Mouse (Mus musculus): ENCODE results near the gene 1190007I07Rik.
"Not testable (repeated sequence)": the region's sequence is repeated elsewhere in the genome, so short reads cannot be mapped to it uniquely, and the experiment has no call there.

DNA sequence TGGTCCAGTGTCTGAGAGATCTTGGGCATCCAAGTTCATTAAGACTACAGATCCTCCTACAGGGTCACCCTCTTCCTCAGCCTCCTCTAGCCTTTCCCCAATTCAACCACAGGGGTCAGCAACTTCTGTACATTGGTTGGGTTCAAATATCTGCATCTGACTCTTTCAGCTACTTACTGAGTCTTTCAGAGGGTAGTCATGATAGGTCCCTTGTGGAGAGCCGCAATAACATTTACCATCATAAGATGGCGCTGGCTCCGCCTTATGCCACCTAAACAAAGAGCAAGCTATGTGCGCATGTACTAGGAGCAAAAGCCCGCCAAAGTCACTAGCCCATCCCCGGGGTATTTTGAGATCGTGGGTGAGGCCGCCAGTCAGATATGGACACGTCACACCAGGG lies 33.4 kb downstream of the 1190007I07Rik start:
- not testable (repeated sequence) for TF ChIP-seq HCFC1 (IDR thresholded peaks at IDR 0.05; ENCODE audit: low read depth, low read length); MEF2A (IDR thresholded peaks at IDR 0.05; ENCODE audit: borderline replicate concordance, low read depth, low read length); POLR2AphosphoS2 (IDR thresholded peaks at IDR 0.05; ENCODE audit: low read depth, low read length); USF1 (IDR thresholded peaks at IDR 0.05; ENCODE audit: low read depth, low read length); POLR2A (IDR thresholded peaks at IDR 0.05; ENCODE audit: low read depth, low read length); MYC (IDR thresholded peaks at IDR 0.05; ENCODE audit: low read depth, low read length); EP300 (IDR thresholded peaks at IDR 0.05; ENCODE audit: low read length); TBP (conservative IDR thresholded peaks at IDR 0.05; ENCODE audit: low read depth, low read length); JUN (IDR thresholded peaks at IDR 0.05; ENCODE audit: insufficient read depth, low read depth, low read length); ZKSCAN1 (IDR thresholded peaks at IDR 0.05; ENCODE audit: borderline replicate concordance, low read depth, low read length); SIN3A (IDR thresholded peaks at IDR 0.05; ENCODE audit: low read length); MAX (IDR thresholded peaks at IDR 0.05; ENCODE audit: low read length); ZMIZ1 (IDR thresholded peaks at IDR 0.05; ENCODE audit: low read depth, low read length)
- peak in 1 of 2 experiments; percentile 34; a peak in 2 of 4 replicates for TF ChIP-seq CTCF (conservative IDR thresholded peaks at IDR 0.05 in 1 of 2, IDR thresholded peaks at IDR 0.05 in 1 of 2; ENCODE audit: low read depth in 2 of 2, low read length in 2 of 2)

All from CH12.LX (cell line).